Comparison of ENCODE assay signal across 8 mouse cellular contexts in the genomic region with DNA sequence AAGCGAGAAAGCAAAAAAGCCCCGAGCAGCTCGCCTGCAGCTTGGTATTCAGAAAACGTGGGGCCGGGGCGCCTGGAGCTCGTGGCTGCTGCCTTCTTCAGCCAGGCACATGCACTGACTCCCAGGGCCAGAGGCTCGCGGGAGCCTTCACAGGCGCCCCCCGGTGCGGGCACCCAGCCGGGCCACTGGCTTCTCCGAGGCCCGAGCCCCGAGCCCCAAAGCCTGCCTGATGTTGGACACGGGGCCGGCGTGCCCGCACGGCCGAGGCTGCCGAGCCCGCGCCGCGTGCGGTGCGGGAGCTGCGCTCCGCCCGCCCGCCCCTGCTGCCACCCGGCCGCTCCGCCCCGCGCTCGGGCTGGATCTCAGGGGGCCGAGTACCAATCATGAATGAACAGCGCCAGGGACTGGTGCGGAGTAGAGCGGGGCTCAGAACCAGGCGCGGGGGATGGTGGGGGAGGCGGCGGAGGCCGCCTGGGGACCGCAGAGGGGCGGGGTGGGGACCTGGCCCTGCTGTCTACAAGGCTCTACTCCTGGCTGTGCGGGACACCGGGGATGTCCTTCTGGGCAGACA.
DNase-seq lines count a peak whose midpoint lies in the region; ATAC-seq lines count a peak whose summit lies in the region.

No protein-coding gene starts in this region.

- H3K27ac ChIP-seq in liver, embryonic 13.5 days = no peak overlapping the region

- H3K4me1 ChIP-seq in liver, embryonic 13.5 days (replicated peaks) = no peaks in the 10 kb centered on the region

- WGBS in liver, embryonic 13.5 days (ENCODE audit: insufficient replicate concordance) = 2% methylated on average over 49 of the region's 52 CpGs

- H3K9me3 ChIP-seq in liver, embryonic 13.5 days (replicated peaks) = no peaks in the 10 kb centered on the region

- peak; percentile 42 for DNase-seq in adrenal gland, postnatal 14 days
- DNase-seq in adrenal gland, postnatal 4 days (ENCODE audit: low spot score in 2 of 2) = no peak
- peak; percentile 30 for DNase-seq in right cerebral cortex, postnatal 25 days
- no peak for DNase-seq in right cerebral cortex, postnatal 36 days (ENCODE audit: low spot score in 2 of 2)
- DNase-seq in liver, embryonic 13.5 days = no peak
- DNase-seq in urinary bladder, postnatal 4 days (ENCODE audit: low spot score in 2 of 2) = no peak
- no peak for DNase-seq in testis, postnatal 10 days (ENCODE audit: low spot score)
- no peak for DNase-seq in cerebellum, adult 9-11 months

- peak overlapping the region; percentile 47 for H3K4me2 ChIP-seq in liver, embryonic 13.5 days

- peak overlapping the region; percentile 32 for H3K4me3 ChIP-seq in liver, embryonic 13.5 days (replicated peaks)

- H3K27me3 ChIP-seq in liver, embryonic 13.5 days = peaks cover 71% of the 10 kb centered on the region

- no peak for ATAC-seq in liver, embryonic 13.5 days (ENCODE audit: low read depth)

- no peaks in the 10 kb centered on the region for H3K36me3 ChIP-seq in liver, embryonic 13.5 days

- H3K9ac ChIP-seq in liver, embryonic 13.5 days = no peak overlapping the region

Comparison
In these comparisons a context has a peak if more than half of its experiments do, and no peak if none do; other contexts are left out.
1. DNase-seq: peak in adrenal gland, postnatal 14 days (single experiment) and right cerebral cortex, postnatal 25 days (single experiment); none in adrenal gland, postnatal 4 days (0 of 2), right cerebral cortex, postnatal 36 days (0 of 2), liver, embryonic 13.5 days (single experiment), urinary bladder, postnatal 4 days (0 of 2), testis, postnatal 10 days (single experiment) and cerebellum, adult 9-11 months (single experiment).